Mouse (Mus musculus): ENCODE data around the gene Aktip.

The Aktip gene

GRCm38 (mm10) chr8:91126786-91127185 is 73.0 kb downstream of the Aktip start:
- no peak for DNase-seq (ENCODE audit: low read depth, low spot score)

GRCm38 (mm10) chr8:91124315-91124714 is 75.5 kb downstream of the Aktip start:
- no peak for DNase-seq (ENCODE audit: low read depth, low spot score)

- no peak for DNase-seq (ENCODE audit: low read depth, low spot score)
These were observed 81.6 kb downstream of the Aktip start for GRCm38 (mm10) chr8:91118131-91118530.

- DNase-seq (ENCODE audit: low read depth, low spot score), result no peak
These were observed 82.2 kb downstream of the Aktip start for GRCm38 (mm10) chr8:91117537-91117936.

GRCm38 (mm10) chr8:91114910-91115309 is 84.9 kb downstream of the Aktip start:
- DNase-seq (ENCODE audit: low read depth, low spot score), result no peak

GRCm38 (mm10) chr8:91114428-91114827 is 85.3 kb downstream of the Aktip start:
- no peak for DNase-seq (ENCODE audit: low read depth, low spot score)

GRCm38 (mm10) chr8:91111868-91112477 is 87.8 kb downstream of the Aktip start:
- no peak for DNase-seq (ENCODE audit: low read depth, low spot score)

GRCm38 (mm10) chr8:91106271-91106670 is 93.5 kb downstream of the Aktip start:
- DNase-seq (ENCODE audit: low read depth, low spot score), result no peak

- DNase-seq (ENCODE audit: low read depth, low spot score), result no peak
These were observed 101.7 kb downstream of the Aktip start for GRCm38 (mm10) chr8:91098106-91098505.

GRCm38 (mm10) chr8:91094135-91094534 is 105.6 kb downstream of the Aktip start:
- no peak for DNase-seq (ENCODE audit: low read depth, low spot score)

GRCm38 (mm10) chr8:91089601-91090000 is 110.2 kb downstream of the Aktip start:
- no peak for DNase-seq (ENCODE audit: low read depth, low spot score)

GRCm38 (mm10) chr8:91088452-91088851 is 111.3 kb downstream of the Aktip start:
- no peak for DNase-seq (ENCODE audit: low read depth, low spot score)

GRCm38 (mm10) chr8:91082428-91082827 is 117.3 kb downstream of the Aktip start:
- DNase-seq (ENCODE audit: low read depth, low spot score), result no peak

GRCm38 (mm10) chr8:91081911-91082310 is 117.9 kb downstream of the Aktip start:
- DNase-seq (ENCODE audit: low read depth, low spot score), result no peak

- DNase-seq (ENCODE audit: low read depth, low spot score), result no peak
These were observed 120.1 kb downstream of the Aktip start for GRCm38 (mm10) chr8:91079678-91080077.

- no peak for DNase-seq (ENCODE audit: low read depth, low spot score)
These were observed 122.5 kb downstream of the Aktip start for GRCm38 (mm10) chr8:91077077-91077867.

- DNase-seq (ENCODE audit: low read depth, low spot score), result peak; percentile 40
These were observed 129.4 kb downstream of the Aktip start for GRCm38 (mm10) chr8:91070275-91070859.

GRCm38 (mm10) chr8:91069834-91070233 is 129.9 kb downstream of the Aktip start, which contains the start of gene Rbl2:
TSS of gene Rbl2 (plus strand) at chr8:91070057.
- peak; percentile 80 for DNase-seq (ENCODE audit: low read depth, low spot score)

- DNase-seq (ENCODE audit: low read depth, low spot score), result no peak
These were observed 130.4 kb downstream of the Aktip start for GRCm38 (mm10) chr8:91069407-91069806.

- no peak for DNase-seq (ENCODE audit: low read depth, low spot score)
These were observed 134.6 kb downstream of the Aktip start for GRCm38 (mm10) chr8:91065179-91065578.
